Mouse (Mus musculus): ENCODE results near the gene Olfr139.

Olfr139 gene

GRCm38 (mm10) chr11:74056451-74056850 is at the start of gene Olfr139, which contains the start of gene Olfr399:
TSS of gene Olfr139 (minus strand) at chr11:74056551.
TSS of gene Olfr399 (minus strand) at chr11:74056615.
- ATAC-seq (ENCODE audit: insufficient number of reproducible peaks, low FRiP score, low TSS enrichment) = no peak

GRCm38 (mm10) chr11:74105066-74105465 is 48.7 kb upstream of the Olfr139 start:
- no peak for ATAC-seq (ENCODE audit: insufficient number of reproducible peaks, low FRiP score, low TSS enrichment)

- ATAC-seq (ENCODE audit: insufficient number of reproducible peaks, low FRiP score, low TSS enrichment) = no peak
Measured at GRCm38 (mm10) chr11:74101507-74101906, 45.2 kb upstream of the Olfr139 start.

GRCm38 (mm10) chr11:74100724-74101123 is 44.4 kb upstream of the Olfr139 start:
- no peak for ATAC-seq (ENCODE audit: insufficient number of reproducible peaks, low FRiP score, low TSS enrichment)

- no peak for ATAC-seq (ENCODE audit: insufficient number of reproducible peaks, low FRiP score, low TSS enrichment)
Measured at GRCm38 (mm10) chr11:74069655-74070054, 13.3 kb upstream of the Olfr139 start, which contains the start of gene Zfp616. TSS of gene Zfp616 (plus strand) at chr11:74069955.

- no peak for ATAC-seq (ENCODE audit: insufficient number of reproducible peaks, low FRiP score, low TSS enrichment)
Measured at GRCm38 (mm10) chr11:74051347-74051746, 5.0 kb downstream of the Olfr139 start.

Measured in cerebellum, adult (tissue).